Mouse (Mus musculus) thymus, adult 2 months (tissue): ENCODE measurements around the gene Zmiz1.

ENCODE experiments used
- CTCF ChIP-seq: fragments of 200-500 bp; IDR thresholded peaks from 2 replicates; pipeline ENCODE4 v1.5.1; 2012; ENCODE audit warnings: mild to moderate bottlenecking, control low read depth, low read length, moderate library complexity, borderline replicate concordance; ENCODE audit not compliant: control insufficient read depth, poor library complexity, insufficient read depth; ENCODE audit errors: extremely low read depth
- POLR2A ChIP-seq: fragments of 200-500 bp; IDR thresholded peaks from 2 replicates; pipeline ENCODE4 v1.6.1; 2012; ENCODE audit warnings: mild to moderate bottlenecking, low read length, control low read depth, moderate library complexity; ENCODE audit not compliant: control insufficient read depth, poor library complexity, insufficient read depth; ENCODE audit errors: extremely low read depth

DNA sequence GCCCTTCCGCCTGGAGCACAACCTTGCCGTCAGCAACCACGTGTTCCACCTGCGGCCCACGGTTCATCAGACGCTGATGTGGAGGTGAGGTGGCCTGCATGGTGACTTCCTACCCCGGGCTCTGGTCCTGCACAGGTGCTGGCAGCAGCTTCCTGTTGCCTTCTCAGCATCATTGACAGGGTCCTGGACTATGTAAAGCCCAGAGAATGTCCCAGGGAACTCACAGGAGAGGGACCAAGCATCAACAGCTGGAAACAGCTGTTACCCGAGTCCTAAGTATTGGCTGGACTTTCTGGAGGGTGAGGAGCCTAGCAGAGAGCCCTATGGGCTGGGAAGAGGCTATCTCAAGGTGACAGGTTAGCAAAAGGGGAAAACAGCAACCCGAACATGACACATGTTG lies 192.9 kb downstream of the Zmiz1 start:
- TF ChIP-seq POLR2A (no peak), CTCF (no peak)
